Mouse (Mus musculus): Measurements from ENCODE around the gene Cpa5.

GRCm38 (mm10) chr6:30653518-30653917 lies 42.7 kb downstream of the Cpa5 start:
- no peak for TF ChIP-seq GATA1 (IDR thresholded peaks at IDR 0.05; ENCODE audit: borderline replicate concordance, low read length)
- no peak for TF ChIP-seq FLI1 (IDR thresholded peaks at IDR 0.05; ENCODE audit: low read length)
